Mouse (Mus musculus) layer of hippocampus, adult 18-20 months (tissue): ENCODE measurements around the gene Tspan18. TPM values are rescaled to one million over a fixed set of nuclear protein-coding genes. Genes with fewer than 3 reads are reported as not detected.

Source experiments
- DNase-seq, 2 experiments: peaks; one replicate each; pipeline ENCODE4 v3.0.0; 2022; ENCODE audit warnings: low spot score in 2 of 2
- total RNA-seq, 2 experiments: library from RNA; stranded (reverse); gene quantifications; 2 replicates each; pipeline ENCODE4 v1.2.3; 2021

Tspan18 gene
- total RNA-seq, 2 experiments from 2014 or later: 27.8 to 31.3 TPM

- no peak for DNase-seq
Measured at GRCm38 (mm10) chr2:93188020-93188760, 146.1 kb downstream of the Tspan18 start.

GRCm38 (mm10) chr2:93187323-93187996 is 146.8 kb downstream of the Tspan18 start, which contains the start of gene Trp53i11:
Gene Trp53i11, plus strand, starts transcription at chr2:93187548.
- DNase-seq: peak; percentile 70 to 76

DNA sequence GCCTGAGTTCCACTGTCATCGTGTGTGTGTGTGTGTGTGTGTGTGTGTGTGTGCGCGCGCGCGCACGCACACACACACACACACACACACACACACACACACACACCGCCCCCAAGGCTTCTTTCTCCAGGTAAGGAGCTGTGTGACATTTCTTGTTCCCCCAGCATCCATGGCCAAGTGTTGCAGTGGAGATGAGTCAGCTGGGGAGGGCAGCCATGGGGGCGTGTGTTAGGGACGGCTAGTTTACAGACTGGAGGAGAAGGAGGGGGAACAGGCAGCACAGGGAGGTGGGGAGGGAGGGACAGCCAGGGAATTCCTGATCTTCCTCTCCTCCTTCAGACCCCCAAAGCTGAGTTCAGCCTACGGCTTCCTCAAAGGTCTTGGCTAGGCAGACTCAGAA is 151.4 kb downstream of the Tspan18 start:
- no peak for DNase-seq

- peak; percentile 69 to 85 for DNase-seq
Measured at GRCm38 (mm10) chr2:93180077-93180844, 154.0 kb downstream of the Tspan18 start.

DNA sequence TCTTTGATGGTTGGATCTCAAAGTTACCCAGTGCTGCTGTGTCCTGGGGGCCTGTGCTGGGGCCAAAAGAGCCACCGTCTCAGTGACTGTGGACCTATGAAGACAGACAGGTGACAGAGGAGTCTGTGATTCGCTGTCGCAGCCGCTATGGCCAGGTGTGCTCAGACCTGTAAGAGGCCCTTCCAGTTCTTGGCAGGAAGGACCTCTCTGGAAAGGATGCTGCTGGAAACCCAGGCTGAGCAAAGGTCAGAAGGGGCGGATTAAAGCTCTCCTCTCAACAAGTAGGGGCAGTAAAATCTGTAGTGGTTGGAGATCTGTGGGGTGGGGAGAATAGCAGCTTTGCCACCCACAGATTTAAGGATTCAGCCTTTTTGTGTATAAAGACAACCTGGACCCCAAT is 154.7 kb downstream of the Tspan18 start:
- DNase-seq: no peak

DNA sequence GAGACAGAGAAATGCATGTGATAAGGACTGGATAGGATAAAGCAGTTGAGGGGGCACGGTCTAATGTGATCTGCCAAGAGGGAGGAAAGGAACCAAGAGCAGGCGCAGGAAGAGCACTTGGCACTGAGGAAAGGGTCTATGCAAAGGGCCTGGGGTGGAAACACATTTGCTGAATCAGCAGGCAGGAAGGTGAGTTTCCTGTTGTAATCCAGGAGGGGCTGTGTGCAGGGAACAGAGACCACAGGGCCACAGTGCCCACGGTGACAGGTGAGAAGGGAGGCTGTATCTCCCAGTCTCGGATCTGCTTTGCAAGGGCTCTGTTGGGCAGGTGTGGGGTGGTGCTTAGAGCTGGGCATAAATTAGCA is 156.0 kb downstream of the Tspan18 start:
- no peak for DNase-seq

DNA sequence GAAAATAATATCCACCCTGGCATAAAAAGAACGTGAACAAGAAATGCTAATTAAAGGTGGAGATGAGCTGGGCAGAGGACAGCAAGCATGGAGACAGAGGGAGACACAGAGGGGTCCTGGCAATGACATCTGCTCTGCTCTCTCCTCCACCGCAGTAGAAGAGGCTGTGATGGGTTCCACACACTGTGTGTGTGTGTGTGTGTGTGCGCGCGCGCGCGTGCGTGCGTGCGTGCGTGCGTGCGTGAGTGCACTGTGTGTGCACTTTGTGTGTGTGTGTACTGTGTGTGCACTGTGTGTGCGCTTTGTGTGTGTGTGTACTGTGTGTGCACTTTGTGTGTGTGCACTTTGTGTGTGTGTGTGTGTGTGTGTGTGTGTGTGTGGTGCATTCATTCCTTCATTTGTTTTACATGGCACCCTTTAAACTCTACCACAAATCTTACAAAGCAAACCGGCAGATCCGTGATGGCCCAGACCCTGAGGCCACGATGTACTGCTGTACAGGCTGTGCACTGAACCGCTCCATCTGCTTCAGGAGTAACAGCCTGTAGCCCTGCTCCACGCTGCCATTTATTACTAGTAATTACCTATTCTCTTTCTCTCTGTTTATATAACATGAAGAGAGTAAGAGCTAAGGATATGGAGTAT is 156.5 kb downstream of the Tspan18 start:
- no peak for DNase-seq

GRCm38 (mm10) chr2:93176871-93177667 is 157.2 kb downstream of the Tspan18 start:
- no peak for DNase-seq

DNA sequence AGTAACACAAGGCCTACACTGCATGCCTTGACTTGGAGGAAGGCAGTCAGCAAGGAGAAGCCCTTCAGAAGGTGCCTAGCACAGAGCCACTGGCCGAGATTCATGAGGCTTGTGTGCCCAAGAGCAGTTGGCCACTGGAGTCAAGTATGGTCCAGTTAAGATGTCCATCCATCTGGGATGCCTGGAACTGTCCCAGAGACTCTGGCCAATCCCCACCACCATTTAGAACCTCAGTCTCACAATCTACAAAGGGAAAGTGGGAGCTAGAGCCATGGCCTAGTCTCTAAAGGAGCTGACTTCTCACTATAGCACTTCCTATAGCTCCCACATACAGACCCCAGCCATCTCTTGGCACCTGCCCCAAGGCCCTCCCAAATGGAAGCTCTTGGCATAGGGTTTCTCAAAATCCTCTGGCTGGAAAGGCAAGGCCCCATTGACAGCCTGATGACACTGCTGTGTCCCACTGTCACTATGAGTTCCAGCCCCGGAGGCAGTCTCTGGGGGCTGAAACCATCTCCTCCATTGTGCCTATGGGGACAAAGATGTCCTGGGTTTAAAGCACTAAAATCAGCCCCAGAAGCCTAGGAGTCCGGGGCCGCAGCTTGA is 158.0 kb downstream of the Tspan18 start:
- no peak for DNase-seq

- no peak for DNase-seq
Measured at GRCm38 (mm10) chr2:93175721-93176120, 158.6 kb downstream of the Tspan18 start.

GRCm38 (mm10) chr2:93175278-93175677 is 159.0 kb downstream of the Tspan18 start:
- no peak for DNase-seq

DNA sequence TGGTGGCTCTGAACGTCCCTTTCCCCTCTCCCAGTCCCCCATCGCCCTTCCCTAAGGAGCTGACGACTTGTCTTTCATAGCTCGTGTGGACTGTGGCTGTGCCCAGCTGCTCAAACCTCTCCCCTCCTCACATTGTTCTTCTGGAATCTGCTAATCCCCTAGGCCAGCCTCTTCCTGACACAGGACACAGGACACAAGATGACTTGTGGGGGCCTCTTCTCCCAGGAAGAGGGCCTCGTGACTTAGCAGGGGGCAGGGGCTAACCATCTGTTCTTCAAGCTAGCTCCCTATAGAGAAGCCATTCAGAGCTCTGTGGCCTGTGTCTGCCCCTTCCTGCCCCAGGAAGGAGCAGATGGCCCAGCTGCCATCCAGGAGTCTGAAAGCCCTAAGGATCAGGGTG is 160.1 kb downstream of the Tspan18 start:
- no peak for DNase-seq

DNA sequence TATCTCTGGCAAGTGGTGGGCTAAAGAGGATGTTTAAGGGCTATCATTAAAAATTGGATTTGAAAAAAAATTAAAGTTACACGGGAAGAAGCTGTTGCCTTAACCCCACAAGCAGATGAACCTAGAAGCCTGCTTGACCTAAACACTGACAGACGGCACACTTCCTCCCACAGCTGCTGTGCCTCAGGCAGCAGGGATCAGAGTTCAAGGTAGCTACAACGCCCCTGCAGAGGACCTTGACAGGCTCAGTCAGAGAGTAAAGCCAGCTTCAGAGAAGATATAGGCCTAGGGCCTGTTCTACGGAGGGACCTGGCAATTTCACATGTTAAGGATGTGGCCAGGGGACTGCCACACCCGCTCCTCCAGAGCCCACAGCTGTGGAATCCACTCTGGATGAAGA is 161.8 kb downstream of the Tspan18 start:
- no peak for DNase-seq

GRCm38 (mm10) chr2:93171929-93172328 is 162.4 kb downstream of the Tspan18 start:
- peak in 1 of 2 experiments; percentile 72 for DNase-seq

DNA sequence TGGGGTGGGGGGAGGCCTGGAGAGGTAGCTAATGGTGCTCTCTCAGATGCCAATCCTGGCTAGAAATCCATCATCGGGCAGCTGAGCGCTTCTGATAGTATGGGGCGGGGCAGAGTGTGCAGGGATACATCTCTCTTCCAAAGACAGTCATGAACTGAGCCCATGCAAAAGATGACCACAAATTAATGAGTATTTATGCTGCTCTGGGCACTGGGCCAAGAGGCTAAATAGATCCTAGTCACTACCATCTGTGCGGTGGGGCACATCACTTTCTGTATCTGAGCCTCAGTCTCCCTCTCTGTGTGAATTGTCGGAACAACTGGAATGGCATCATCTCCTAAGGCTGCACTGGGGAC is 163.5 kb downstream of the Tspan18 start:
- no peak for DNase-seq

- no peak for DNase-seq
Measured at GRCm38 (mm10) chr2:93170156-93170844, 164.0 kb downstream of the Tspan18 start.

GRCm38 (mm10) chr2:93166734-93167406 is 167.4 kb downstream of the Tspan18 start:
- peak in 1 of 2 experiments; percentile 55 for DNase-seq

- DNase-seq: no peak
Measured at GRCm38 (mm10) chr2:93166295-93166694, 168.0 kb downstream of the Tspan18 start.

DNA sequence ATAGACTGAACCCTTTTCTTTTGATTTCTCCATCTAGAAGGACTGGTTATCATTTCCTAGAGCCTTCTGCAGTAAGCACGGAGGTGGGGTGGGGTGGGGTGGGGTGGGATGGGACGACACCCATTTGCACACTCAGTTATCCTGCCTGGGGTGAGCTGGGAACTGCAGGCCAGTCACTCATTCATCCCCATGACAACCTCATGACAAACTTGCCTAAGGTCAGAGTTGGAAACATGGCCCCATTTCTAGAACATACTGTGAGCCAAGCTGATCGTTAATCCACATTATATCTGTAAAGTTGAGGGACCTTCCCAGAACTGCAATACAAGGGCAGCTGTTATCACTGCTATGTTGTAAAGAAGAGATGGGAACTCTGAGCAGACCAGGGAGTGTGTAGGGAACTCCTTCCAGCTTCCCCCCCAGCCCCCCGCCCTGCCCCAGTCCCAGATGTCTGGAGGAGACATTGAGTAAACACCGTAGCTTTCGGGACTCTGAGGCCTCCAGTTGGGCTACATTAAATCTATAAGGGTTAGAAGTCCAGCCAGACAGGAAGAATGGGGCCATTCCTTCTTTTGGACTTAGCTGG is 170.5 kb downstream of the Tspan18 start:
- DNase-seq: no peak
